Mouse (Mus musculus) layer of hippocampus, postnatal 36 days (tissue): ENCODE data around the gene Hhex. TPM values are rescaled to one million over a fixed set of nuclear protein-coding genes. Genes with fewer than 3 reads are reported as not detected.

Experiments
- DNase-seq, 2 experiments: peaks; one replicate each; pipeline ENCODE4 v3.0.0; 2022
- total RNA-seq, 2 experiments: library from RNA; stranded (reverse); gene quantifications; 2 replicates each; pipeline ENCODE4 v1.2.3; 2021

Gene Hhex
- 1 to 10 TPM; 1.1 to 1.2 TPM for total RNA-seq

DNA sequence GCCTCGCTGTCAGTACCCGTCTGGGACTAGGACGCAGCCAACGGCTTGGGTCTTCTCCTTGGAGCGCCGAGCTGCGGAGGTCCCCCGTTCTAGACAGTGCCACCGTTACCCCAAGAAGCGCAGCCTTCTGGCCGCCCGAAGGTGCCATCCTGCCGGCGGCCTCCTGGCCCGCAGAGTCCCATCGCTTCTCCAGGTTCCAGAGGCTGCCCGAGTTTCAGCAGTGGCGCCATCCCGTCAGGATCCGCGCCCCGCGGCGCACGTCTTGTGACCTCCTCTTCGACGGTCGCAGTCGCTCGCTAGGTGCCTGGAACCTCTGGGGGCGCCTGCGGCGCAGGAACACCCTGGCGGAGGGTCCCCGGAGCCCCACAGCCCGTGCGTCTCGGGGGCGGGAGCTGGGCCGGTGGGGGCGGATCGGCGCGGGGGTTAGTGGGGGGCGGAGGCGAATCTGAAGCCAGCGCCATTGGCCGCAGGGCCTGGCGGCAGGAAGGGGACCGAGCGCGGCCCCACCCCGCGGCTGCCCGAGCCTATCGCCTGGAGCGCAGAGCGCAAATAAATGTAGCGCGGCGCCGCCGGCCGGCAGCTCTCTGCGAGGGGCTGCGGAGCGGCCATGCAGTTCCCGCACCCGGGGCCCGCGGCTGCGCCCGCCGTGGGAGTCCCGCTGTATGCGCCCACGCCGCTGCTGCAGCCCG is at the start of gene Hhex:
Gene Hhex (plus strand): TSS at position 548 of the 689 bp plus-strand sequence.
- peak; percentile 24 to 30 for DNase-seq

- DNase-seq, result no peak
These were observed 48.5 kb upstream of the Hhex start for GRCm38 (mm10) chr19:37386126-37386525.

GRCm38 (mm10) chr19:37391869-37392268 is 42.7 kb upstream of the Hhex start:
- DNase-seq, result no peak

DNA sequence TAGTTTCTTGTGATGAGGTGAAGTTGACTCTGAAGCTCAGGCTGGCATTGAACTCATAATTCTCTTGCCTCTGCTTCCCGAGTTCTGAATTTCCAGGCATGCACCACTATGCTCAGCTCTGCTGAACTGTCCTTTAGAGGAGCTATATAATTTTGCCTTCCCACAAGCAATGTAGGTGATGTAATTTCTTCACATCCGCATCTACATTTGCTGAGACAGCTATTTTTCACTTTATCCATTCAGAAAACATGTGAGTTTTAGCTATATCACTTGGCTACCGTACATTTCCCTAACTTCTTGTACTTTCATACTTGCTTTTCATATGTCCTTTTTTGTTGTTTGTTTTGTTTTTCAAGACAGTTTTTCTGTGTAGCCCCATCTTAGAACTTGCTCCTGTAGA is 38.3 kb upstream of the Hhex start:
- DNase-seq, result no peak

GRCm38 (mm10) chr19:37400936-37401335 is 33.7 kb upstream of the Hhex start:
- DNase-seq, result no peak

DNA sequence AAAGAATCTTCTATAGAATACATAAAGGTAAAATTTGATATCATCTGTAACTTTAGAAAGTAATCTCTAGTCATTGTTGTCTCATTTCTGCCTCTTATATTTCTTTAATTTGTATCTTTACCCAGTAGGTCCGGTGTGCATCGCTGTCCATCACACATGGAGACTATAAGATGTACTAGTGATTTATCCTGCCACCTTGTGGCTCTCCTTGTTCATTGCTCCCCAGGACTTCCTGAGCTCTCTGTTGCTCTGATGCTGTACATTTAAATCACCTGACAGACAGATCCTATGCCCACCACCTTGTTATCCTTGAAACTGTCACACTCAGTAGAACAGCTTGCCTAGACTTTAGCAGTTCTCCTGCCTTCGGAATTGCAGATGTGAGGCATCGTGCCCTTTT is 16.3 kb upstream of the Hhex start:
- DNase-seq, result no peak

- DNase-seq, result peak in 1 of 2 experiments; percentile 8
These were observed 15.0 kb upstream of the Hhex start for GRCm38 (mm10) chr19:37419613-37420012.

- no peak for DNase-seq
These were observed 6.0 kb upstream of the Hhex start for GRCm38 (mm10) chr19:37428589-37428988.

DNA sequence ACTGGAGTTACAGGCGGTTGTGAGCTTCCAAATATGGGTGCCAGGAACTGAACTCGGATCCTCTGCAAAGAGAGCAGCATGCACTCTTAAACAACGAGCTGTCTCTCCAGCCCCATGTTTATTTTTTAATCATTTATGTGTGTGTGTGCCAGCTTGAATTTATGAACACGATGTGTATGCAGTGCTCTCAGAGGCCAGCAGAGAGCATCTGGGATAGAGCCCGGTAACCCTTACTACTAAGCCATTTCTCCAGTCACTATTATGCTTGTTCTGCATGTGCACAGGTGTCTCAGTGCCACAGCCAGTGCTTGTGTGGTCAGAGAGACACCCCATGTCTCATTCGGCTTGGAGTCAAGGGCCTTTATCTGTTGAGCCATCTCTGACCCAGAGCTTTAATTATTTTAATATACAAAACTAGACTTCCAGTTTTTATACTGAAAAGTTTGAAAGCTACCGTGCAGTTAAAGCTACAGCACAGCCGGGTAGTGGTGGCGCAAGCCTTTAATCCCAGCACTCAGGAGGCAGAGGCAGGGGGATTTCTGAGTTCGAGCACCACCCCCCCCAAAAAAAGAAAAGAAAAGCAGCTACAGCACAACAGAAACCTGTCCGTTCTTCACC is 3.4 kb upstream of the Hhex start:
- no peak for DNase-seq

DNA sequence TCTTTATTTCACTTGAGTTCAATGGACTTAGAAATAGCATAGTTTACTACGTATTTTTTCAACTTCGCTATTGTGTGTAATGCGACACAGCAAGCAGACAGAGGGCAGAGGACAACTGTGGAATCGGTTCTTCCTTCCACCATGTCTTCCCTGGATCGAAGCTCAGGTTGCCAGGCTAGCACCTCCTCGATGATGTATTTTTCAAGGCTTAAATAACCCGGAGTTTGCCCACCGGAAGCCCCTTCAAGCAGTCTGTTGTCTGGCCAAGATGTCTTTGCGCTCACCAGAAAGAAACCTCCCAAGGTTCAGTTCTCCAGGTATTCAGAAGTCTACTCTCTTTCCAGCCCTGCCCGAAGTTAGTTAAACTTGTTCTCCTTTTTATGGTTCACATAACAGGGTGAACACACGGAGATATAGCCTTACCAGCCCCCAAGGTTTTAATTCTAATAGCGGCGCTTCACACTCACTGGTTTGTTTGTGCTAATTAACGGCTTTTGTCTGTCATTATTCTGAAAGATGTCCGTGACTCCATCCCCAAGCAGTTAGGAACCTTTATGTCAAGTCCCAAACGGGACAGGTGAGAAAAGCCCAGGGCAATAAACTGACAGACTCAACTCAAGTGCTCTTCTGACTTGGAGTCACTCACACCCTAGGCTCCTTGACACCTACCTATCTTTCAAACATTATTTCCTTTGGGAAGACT is 1.6 kb upstream of the Hhex start:
- no peak for DNase-seq

DNA sequence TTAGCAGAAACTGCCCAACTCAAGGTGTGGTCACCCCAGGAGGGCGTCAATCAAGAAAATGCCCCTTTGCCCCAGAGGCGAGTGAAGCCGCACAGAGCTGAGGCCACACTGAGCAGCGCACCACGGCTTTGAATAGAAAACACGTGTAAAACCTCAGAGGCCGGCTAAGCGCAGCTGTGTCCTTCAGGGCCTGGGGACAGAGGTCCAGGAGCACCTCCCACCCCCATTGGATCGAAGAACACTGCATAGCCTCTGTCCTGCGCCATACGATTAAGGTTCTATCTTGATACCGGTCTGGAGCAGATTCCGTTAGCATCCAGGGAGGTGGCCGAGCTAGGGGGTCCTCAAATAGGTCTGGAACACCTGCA is 731 bp upstream of the Hhex start:
- DNase-seq, result no peak

DNA sequence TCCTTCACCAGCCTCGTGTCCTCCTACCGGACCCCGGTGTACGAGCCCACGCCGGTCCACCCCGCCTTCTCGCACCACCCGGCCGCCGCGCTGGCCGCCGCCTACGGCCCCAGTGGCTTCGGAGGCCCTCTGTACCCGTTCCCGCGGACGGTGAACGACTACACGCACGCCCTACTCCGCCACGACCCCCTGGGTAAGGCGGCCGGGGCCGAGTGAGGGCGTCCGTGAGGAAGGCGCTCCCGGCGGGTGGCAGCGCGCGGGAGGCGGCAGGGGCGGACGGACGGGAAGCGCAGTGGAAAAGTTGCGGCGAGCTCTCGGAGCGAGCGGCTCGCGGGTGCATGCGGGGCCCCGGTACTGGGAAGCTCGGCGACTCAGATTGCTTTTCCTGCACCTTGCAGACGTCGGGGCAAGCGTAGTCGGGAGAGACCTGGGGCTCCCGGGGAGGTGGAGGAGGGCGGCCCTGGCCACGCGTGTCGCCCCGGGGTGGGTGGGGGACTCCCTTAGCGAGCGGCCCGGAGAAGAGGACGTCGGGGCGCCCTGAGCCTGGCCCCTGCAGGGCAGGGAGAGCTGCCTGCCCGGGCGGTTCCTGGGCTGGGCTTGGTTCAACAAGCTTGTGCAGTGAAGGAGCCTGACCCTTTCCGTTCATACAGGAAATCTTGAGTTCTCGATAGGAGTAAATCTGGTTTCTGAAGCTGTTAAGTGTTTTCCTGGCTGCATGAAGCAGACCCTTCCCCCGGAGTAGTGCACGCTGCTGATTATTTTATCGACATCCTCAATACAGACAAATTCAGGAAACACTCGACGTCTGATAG is 637 bp downstream of the Hhex start:
- no peak for DNase-seq

DNA sequence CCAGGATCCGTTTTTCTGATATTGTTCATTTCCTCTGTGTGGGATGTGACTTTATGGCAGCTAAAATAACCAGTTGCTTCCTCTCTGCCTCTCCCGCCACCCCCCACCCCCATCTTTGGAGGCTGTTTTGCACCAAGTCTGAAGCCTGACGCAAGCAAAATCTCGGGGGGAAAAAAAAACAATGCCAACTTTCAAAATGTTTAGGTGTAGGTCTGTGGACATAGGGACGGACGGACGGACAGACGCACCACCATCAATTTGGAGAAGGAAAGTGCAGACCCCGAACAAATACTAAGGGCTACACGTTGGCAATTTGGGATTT is 1.2 kb downstream of the Hhex start:
- DNase-seq, result no peak

DNA sequence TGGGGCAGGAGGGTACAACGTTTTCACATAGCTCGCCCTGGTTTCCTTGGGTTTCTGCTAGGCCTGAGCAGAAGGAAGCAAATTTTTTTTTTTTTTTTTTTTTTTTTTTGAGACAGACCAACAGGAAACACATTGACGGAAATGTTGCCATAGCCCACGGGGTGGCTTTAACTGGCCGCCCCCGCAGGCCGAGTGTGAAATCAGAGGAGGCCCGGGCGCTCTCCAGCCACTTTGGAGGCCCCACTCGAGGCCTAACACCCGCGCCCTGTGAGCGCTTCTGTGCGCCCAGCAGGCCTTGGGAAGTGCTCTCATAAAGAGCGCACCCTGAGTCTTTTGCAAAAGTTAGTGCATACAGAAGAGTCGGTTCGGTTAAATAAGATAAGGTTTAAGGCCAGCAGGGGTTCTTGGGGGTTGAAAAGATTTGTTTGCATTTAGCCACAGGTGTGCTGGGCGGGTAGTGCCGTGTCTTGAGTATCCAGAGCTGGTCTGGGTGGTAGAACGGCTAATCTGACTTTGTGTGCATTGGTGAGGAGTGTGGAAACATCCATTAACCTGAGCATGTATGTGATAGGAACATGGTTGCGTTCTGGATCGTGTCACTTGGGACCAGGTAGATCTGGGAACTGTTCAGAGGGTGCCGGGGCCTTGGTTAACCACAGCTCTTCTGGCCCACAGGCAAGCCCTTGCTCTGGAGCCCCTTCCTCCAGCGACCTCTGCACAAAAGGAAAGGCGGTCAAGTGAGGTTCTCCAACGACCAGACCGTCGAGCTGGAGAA is 2.1 kb downstream of the Hhex start:
- DNase-seq, result peak in 1 of 2 experiments; percentile 3

- no peak for DNase-seq
These were observed 2.6 kb downstream of the Hhex start for GRCm38 (mm10) chr19:37437289-37437606.

DNA sequence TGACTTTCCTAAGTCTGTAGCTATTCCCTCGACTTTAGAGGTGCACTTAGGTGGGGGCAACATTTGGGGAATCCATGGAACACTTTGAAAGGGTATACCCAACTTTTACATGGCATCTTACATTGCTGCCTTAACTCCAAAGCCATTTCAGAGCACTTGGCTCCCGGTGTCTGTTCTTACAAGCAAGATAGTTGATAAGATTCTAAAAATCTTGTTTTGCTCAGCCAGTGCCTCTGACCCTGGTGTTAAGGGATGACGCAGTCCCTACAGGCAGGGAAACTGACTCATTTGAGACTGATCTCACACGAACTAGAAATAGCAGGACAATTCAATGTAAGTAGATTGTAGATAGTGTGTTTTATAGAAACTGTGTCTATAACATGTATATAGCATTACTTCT is 5.6 kb downstream of the Hhex start:
- no peak for DNase-seq

- DNase-seq, result no peak
These were observed 6.3 kb downstream of the Hhex start for GRCm38 (mm10) chr19:37440708-37441475.

DNA sequence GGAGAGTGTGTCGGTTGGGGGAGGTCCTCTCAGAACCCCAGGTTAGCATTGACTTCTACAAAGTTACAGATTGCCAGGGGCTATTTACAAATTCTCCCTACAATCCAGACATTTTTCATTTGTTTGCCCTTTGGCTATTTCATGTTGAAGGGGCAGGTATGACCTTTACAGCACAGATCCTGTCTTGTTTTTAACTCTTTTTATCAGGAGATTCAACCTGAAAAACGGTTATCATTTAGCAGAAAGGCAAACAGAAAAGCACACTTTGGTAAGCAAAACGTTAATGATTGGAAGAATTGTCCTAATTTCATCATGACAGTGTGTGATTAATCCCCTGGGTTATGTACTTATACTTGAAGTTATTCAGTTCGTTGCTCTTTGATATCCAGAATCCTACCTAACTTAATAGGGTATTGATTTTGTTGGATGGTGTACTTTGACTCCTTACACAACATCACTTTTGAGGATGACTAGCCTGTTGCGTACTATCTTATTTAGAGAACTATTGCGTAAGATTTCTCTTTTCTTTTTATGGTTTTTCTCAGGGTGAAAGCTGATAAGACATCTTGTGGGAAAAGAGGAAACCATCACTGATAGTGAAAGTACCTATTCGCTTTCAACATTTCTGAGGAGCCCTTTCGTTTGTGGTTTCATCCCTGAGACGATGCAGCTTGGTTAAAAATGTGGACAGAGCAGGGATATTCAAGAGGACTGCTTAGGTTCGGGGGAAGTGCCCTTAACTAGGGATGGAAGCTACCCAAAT is 8.1 kb downstream of the Hhex start:
- no peak for DNase-seq

DNA sequence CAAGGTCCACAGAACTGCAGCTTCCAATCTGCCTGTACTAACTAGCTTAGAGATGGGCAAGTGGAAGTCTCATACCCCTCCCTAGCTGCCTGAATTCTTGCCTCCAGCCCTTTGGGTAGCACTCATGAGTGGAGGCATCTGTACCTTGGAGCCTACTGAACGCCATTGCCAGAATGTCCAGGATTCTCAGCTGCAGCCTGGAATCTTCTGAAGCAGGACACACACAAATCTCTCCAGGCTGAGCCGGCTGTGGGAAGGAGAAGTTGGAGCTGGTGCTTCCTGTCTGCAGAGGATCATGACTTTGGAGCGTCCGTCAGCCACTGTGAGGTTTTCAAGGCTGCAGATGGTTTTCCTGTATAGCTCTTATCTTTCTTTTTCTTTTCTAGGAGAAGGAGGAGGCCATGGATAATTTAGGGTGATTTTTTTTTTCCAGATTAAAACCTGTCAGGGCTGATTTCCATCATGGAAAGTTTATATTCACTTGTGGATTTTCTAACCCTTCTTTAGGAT is 9.1 kb downstream of the Hhex start:
- DNase-seq, result no peak

GRCm38 (mm10) chr19:37448212-37448611 is 13.6 kb downstream of the Hhex start:
- no peak for DNase-seq

DNA sequence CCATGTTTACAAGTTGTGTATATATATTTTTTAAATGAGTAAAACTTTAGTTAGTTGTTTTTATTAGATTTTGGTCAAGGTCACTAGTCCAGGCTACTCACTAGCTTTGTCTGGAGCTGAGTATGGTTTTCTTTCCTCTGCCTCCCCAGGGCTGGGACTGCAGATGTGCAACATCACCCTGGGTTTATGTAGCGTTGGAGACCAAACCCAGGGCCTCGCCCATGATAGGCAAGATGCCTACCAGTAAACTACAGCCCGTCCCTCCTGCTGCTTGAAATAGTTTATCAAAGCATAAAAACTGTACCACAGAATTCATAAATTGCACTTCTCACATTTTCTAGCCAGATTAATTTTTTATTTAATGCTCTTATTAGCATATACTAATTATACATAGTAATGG is 14.6 kb downstream of the Hhex start:
- DNase-seq, result no peak
